Comparison of ENCODE assay signal across 7 mouse cellular contexts in the genomic region with DNA sequence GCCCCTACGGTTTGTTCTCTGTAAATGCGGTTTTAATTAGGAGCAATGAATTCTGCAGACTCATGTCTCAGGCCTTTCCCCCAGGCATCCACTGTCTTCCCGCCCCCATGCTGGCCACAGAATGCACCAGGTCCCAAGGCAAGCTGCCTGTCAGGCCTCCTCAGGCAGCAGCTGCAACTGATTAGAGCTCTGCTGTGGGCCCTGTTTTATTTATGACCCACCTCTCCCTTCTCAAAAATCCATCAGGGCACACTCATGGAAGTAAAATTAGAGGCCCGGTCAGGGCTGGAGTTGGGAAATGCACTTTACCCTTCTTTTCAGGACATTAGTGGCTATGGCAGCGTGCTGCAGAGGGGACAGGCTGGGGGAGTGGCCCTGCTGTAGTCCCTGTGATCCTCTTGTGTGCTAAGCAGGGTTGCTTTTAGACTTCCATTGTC.
DNase-seq lines count a peak whose midpoint lies in the region; ATAC-seq and TF ChIP-seq lines count a peak whose summit lies in the region.

No protein-coding gene starts in this region.

- H3K4me3 ChIP-seq in CH12.LX (replicated peaks in 1 of 3; ENCODE audit: low read depth in 2 of 3, low read length in 2 of 3, poor library complexity in 1 of 3), result peak overlapping the region in 1 of 3 experiments; percentile 10
- H3K4me3 ChIP-seq in hindbrain, embryonic 11.5 days (ENCODE audit: low read depth, low read length), result no peak overlapping the region
- H3K4me3 ChIP-seq in limb, embryonic 15.5 days, result no peak overlapping the region

- H3K27ac ChIP-seq in CH12.LX (ENCODE audit: insufficient read depth, low read depth), result peak overlapping the region; percentile 94; the same call in 1 of the 2 replicates
- peak overlapping the region; percentile 89 for H3K27ac ChIP-seq in hindbrain, embryonic 11.5 days (ENCODE audit: low read depth, low read length)
- peak overlapping the region; percentile 85 for H3K27ac ChIP-seq in limb, embryonic 15.5 days

- 5% methylated on average over 5 of the region's 5 CpGs for whole genome bisulfite sequencing in hindbrain, embryonic 11.5 days
- WGBS in limb, embryonic 15.5 days, result 4% methylated on average over 5 of the region's 5 CpGs

- no peak for TF ChIP-seq CTCF in CH12.LX (conservative IDR thresholded peaks at IDR 0.05 in 1 of 2, IDR thresholded peaks at IDR 0.05 in 1 of 2; ENCODE audit: low read depth in 2 of 2, low read length in 2 of 2)

- no peak for TF ChIP-seq RAD21 in CH12.LX (IDR thresholded peaks at IDR 0.05; ENCODE audit: low read depth, low read length)

- H3K36me3 ChIP-seq in CH12.LX (replicated peaks in 1 of 2; ENCODE audit: control insufficient read depth in 1 of 2, insufficient read depth in 1 of 2, low read length in 1 of 2), result no peaks in the 10 kb centered on the region
- no peaks in the 10 kb centered on the region for H3K36me3 ChIP-seq in hindbrain, embryonic 11.5 days (ENCODE audit: control insufficient read depth, insufficient read depth, low read length)
- no peaks in the 10 kb centered on the region for H3K36me3 ChIP-seq in limb, embryonic 15.5 days

- DNase-seq in CH12.LX (ENCODE audit: extremely low read depth) (peak; percentile 15), adipocyte (ENCODE audit: low spot score) (peak; percentile 85)
- DNase-seq in gastrocnemius, adult 18-20 months (ENCODE audit: low spot score), result peak; percentile 64
- DNase-seq in hindbrain, embryonic 11.5 days (ENCODE audit: low spot score), result peak; percentile 81
- DNase-seq in ovary, postnatal 36 days (ENCODE audit: low spot score), result peak; percentile 22
- DNase-seq in thymus, postnatal 14 days, result no peak

- H3K27me3 ChIP-seq in CH12.LX (replicated peaks), result no peaks in the 10 kb centered on the region
- H3K27me3 ChIP-seq in hindbrain, embryonic 11.5 days (ENCODE audit: control insufficient read depth, insufficient read depth, low read length), result no peaks in the 10 kb centered on the region
- no peaks in the 10 kb centered on the region for H3K27me3 ChIP-seq in limb, embryonic 15.5 days

- no peak overlapping the region for H3K9ac ChIP-seq in CH12.LX (ENCODE audit: insufficient read depth, low read depth)
- H3K9ac ChIP-seq in hindbrain, embryonic 11.5 days (ENCODE audit: low read depth, low read length), result peak overlapping the region; percentile 31; the same call in 1 of the 2 replicates
- no peak overlapping the region for H3K9ac ChIP-seq in limb, embryonic 15.5 days

- peaks cover 12% of the 10 kb centered on the region for H3K9me3 ChIP-seq in CH12.LX (replicated peaks; ENCODE audit: low read length)
- no peaks in the 10 kb centered on the region for H3K9me3 ChIP-seq in hindbrain, embryonic 11.5 days (ENCODE audit: control insufficient read depth, low read length)
- H3K9me3 ChIP-seq in limb, embryonic 15.5 days, result no peaks in the 10 kb centered on the region

- peaks cover 20 to 37% of the 10 kb centered on the region in 2 experiments for H3K4me1 ChIP-seq in CH12.LX (ENCODE audit: control insufficient read depth in 1 of 2, insufficient read depth in 2 of 2)
- H3K4me1 ChIP-seq in hindbrain, embryonic 11.5 days (replicated peaks; ENCODE audit: control insufficient read depth, insufficient read depth, low read length), result peaks cover 15% of the 10 kb centered on the region
- peaks cover 42% of the 10 kb centered on the region for H3K4me1 ChIP-seq in limb, embryonic 15.5 days

- TF ChIP-seq POLR2A in CH12.LX (IDR thresholded peaks at IDR 0.05; ENCODE audit: low read depth, low read length), result no peak

- in situ Hi-C loops in CH12.LX (cut with MboI; ENCODE audit: low pct_ligation_motif_present, low pct_unique_long_range_greater_than_20kb, low sequenced_read_pairs), result loop anchor here (25.0 kb wide), 1 partner anchor 377 kb away; no protein-coding TSS in a partner anchor

- dilution Hi-C loops in CH12.LX (cut with MboI; ENCODE audit: extremely low pct_ligation_motif_present, extremely low pct_unique_long_range_greater_than_20kb, low sequenced_read_pairs), result no loop called here

- H3K79me2 ChIP-seq in CH12.LX (replicated peaks; ENCODE audit: control insufficient read depth, extremely low read depth, insufficient read depth, poor library complexity, severe bottlenecking), result no peaks in the 10 kb centered on the region

- TF ChIP-seq EP300 in CH12.LX (IDR thresholded peaks at IDR 0.05; ENCODE audit: low read length), result no peak

- peak; percentile 93 for ATAC-seq in hindbrain, embryonic 11.5 days (ENCODE audit: low FRiP score)
- peak; percentile 81 for ATAC-seq in limb, embryonic 15.5 days (ENCODE audit: insufficient number of reproducible peaks, low FRiP score, low TSS enrichment, low read depth)

- no peak overlapping the region for H3K4me2 ChIP-seq in CH12.LX (ENCODE audit: insufficient read depth, low read depth, poor library complexity, severe bottlenecking)
- no peak overlapping the region for H3K4me2 ChIP-seq in hindbrain, embryonic 11.5 days (replicated peaks; ENCODE audit: low read depth, low read length)
- no peak overlapping the region for H3K4me2 ChIP-seq in limb, embryonic 15.5 days

TF ChIP-seq in CH12.LX, 34 proteins besides CTCF, POLR2A, EP300 and RAD21:
- TF ChIP-seq KAT2A (IDR thresholded peaks at IDR 0.05; ENCODE audit: insufficient replicate concordance, low read length), result no peak
- TF ChIP-seq MAZ (IDR thresholded peaks at IDR 0.05; ENCODE audit: low read depth, low read length), result no peak
- TF ChIP-seq JUN (IDR thresholded peaks at IDR 0.05; ENCODE audit: insufficient read depth, low read depth, low read length), result no peak
- TF ChIP-seq UBTF (IDR thresholded peaks at IDR 0.05; ENCODE audit: low read depth, low read length), result no peak
- no peak for TF ChIP-seq ZC3H11A (IDR thresholded peaks at IDR 0.05; ENCODE audit: low read depth, low read length)
- no peak for TF ChIP-seq SIN3A (IDR thresholded peaks at IDR 0.05; ENCODE audit: low read length)
- no peak for TF ChIP-seq ETS1 (conservative IDR thresholded peaks at IDR 0.05; ENCODE audit: low read depth, low read length)
- TF ChIP-seq HCFC1 (IDR thresholded peaks at IDR 0.05; ENCODE audit: low read depth, low read length), result no peak
- TF ChIP-seq BHLHE40 (IDR thresholded peaks at IDR 0.05; ENCODE audit: low read depth, low read length), result no peak
- TF ChIP-seq MYC (IDR thresholded peaks at IDR 0.05; ENCODE audit: low read depth, low read length), result no peak
- no peak for TF ChIP-seq JUND (conservative IDR thresholded peaks at IDR 0.05; ENCODE audit: low read depth, low read length)
- TF ChIP-seq POLR2AphosphoS2 (IDR thresholded peaks at IDR 0.05; ENCODE audit: low read depth, low read length), result no peak
- no peak for TF ChIP-seq MEF2A (IDR thresholded peaks at IDR 0.05; ENCODE audit: borderline replicate concordance, low read depth, low read length)
- TF ChIP-seq RCOR1 (conservative IDR thresholded peaks at IDR 0.05; ENCODE audit: low read depth, low read length), result no peak
- TF ChIP-seq MXI1 (IDR thresholded peaks at IDR 0.05; ENCODE audit: low read depth, low read length), result no peak
- no peak for TF ChIP-seq SMC3 (IDR thresholded peaks at IDR 0.05; ENCODE audit: low read depth, low read length)
